Mouse (Mus musculus): ENCODE measurements around the gene Zbtb7a.
"Not testable (repeated sequence)": the region's sequence is repeated elsewhere in the genome, so short reads cannot be mapped to it uniquely, and the experiment has no call there.

The Zbtb7a gene

DNA sequence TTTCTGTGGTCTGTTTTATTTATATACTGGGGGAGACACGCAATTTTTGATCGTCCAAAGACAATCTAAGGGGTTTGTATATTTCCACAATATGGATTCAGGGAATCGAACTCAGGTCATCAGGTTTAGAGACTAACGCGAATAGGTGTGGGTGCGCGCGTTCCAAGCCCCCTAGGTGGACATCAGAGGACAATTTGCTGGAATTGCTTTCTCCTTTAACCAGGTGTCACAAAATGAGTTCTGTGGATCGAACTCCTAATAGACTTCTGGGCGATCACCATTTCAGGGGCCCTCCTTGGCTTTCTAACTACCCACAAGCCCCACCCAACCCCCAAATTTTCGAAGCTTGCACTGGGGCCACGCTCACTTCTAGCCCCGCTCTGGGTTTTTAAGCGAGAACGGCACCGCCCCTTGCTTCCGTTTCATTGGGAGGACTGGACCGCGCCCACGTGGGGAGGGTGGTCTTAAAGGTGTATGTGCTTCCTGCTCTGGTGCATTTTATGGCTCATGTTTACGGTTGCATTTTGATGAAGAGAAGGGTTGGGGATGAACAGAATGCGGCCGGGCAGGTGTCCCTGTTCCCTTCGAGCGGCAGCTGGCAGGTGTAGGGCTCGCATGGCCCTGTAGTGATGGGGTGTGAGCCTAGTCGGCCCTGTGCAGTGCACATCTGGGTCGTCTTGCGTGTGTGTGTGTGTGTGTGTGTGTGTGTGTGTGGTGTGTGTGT is 33.7 kb downstream of the Zbtb7a start:
- DNase-seq (ENCODE audit: low spot score in 2 of 2), result peak in 1 of 2 experiments; percentile 70

DNA sequence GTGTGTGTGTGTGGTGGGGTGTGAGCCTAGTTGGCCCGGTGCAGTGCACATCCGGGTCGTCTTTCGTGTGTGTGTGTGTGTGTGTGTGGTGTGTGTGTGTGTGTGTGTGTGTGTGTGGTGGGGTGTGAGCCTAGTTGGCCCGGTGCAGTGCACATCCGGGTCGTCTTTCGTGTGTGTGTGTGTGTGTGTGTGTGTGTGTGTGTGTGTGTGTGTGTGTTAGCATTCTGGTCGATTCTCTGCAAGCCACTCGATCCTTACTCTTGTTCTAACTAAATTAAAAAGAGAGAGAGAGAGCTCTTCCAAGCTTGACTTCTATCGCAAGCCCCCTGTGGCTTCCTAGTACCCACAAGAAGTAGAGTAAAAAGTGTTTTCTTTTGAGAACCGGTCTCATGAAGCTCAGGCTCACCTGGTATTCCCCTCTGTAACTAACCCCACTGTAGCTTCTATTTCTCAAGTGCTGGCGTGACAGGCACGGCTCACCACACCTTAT is 34.4 kb downstream of the Zbtb7a start:
- not testable (repeated sequence) for DNase-seq (ENCODE audit: low spot score in 2 of 2)

DNA sequence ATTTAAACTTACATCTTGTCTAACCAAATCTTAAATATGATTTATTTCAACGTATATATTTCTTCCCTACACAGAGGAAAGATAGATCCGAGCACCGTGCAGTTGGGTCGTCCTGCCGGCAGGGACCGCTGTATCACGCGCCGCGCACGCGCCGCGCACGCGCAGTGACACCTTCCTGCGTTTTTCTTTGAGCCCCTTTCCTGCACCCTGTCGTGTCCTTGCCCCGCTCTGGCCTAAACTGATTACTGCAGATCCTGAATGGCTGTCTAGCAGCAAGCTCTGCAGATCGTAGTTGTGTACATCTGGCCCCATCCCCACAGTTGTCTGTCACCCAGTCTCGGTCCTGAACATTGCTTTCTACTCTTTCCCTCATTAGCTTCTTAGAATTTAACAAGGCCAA is 38.1 kb downstream of the Zbtb7a start:
- DNase-seq (ENCODE audit: low spot score in 2 of 2), result peak in 1 of 2 experiments; percentile 82

DNA sequence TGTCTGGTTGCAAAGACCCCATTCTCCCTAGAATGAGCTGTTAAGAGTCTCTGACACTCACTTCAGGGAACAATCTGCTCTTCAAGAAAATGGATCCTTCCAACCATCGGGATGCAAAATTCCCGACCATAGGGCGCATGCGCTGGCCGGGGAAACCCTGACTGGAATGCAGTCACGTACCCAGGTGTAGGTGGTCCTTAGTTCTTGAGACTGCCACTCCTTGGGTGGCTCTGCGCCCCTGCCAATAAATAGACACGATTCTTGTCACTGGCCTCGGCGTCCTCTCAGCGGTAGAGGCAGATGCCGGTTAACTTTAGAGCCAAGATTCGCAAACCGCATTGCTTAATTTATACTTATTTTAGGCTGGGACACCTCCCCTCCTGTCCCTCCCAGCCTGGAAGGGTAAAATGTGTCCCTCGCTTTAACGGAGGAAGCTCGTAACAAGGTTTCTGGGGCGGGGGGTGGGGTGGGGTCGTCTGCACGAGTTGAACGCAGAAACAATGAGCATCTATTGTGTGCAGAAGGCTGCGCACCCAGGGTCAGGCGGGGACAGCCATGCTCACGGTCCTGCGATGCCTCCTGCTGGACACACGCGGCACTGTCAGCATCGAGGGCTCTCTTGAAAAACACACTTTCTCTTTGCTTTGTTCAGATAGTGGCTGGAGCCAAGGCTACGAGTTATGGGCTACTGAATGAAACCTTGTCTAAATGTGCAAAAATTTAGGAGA is 39.8 kb downstream of the Zbtb7a start:
- peak; percentile 83 to 85 for DNase-seq (ENCODE audit: low spot score in 2 of 2)

DNA sequence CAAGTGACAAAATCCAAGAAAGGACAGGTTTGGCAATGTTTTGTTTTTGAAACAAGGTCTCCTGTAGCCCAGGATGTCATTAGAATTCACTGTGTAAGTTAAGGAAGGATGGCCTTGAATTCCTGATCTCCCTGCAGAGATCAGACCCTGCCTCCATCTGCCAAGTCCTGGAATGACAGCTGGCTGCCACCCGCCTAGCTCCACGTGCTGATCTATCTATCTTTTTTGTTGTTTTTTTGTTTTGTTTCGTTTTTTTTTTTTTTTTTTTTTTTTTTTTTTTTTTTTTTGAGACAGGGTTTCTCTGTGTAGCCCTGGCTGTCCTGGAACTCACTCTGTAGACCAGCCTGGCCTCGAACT is 40.3 kb downstream of the Zbtb7a start:
- DNase-seq (ENCODE audit: low spot score in 2 of 2), result not testable (repeated sequence)

DNA sequence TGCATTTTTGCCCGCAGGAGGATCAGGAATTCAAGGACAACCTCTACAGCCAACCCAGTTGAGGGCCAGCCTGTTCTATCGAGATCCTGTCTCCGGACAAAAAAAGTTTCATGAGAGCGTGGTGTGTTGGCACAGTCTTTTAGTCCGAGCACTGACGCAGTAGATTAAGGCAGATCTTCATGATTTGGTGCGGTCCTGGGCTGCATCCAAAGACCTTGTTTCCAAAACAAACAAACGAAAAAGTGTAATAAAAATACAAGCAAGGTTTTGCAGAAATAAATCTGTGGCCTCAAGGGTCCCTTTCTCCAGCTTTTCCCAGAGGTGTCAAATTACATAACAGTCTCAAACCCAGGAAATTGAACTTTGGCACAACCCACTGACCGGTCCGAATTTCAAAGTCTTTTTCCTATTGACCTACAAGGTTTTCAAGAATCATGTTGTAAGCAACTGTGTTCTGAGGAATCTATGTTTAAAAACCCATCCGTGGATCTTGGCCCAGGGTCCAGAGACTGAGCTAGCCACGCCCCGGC is 41.0 kb downstream of the Zbtb7a start:
- no peak for DNase-seq (ENCODE audit: low spot score in 2 of 2)

DNA sequence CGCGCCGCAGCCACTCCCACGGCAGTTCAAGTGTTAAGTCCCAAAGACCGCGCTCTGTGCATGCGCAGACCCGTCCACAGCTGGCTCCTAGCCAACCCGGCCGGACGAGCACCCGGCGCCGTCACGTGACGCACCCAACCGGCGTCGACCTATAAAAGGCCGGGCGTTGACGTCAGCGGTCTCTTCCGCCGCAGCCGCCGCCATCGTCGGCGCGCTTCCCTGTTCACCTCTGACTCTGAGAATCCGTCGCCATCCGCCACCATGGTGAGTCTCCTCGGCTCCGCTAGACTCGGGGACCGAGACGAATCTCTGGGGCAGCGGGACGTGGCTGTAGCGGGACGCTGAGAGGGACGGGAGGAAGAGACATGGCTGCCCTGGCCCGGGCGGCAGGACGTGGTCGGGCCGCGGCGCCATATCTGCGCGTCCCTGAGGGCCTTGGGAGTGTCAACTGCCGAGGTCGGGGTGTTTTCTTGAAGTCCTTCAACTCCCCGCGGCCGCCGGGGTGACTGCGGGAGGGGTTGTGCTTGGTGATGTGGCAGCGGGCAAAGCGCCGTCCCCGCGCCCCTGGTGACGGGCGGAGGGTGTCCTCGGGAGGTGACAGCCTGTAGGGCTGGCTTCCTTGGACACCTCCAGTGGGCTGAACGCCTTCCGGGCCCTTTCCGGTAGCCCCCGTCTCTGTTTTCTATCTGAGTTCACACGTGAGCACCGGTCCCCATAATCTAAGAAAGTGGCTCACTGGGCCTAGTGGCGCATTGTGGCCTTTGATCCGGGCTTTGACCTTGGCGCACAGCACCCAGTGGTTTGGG is 41.6 kb downstream of the Zbtb7a start, which contains the start of gene Eef2:
Gene Eef2, plus strand, starts transcription at position 166 of the 806 bp plus-strand sequence.
- DNase-seq (ENCODE audit: low spot score in 2 of 2), result peak; percentile 96 to 99

DNA sequence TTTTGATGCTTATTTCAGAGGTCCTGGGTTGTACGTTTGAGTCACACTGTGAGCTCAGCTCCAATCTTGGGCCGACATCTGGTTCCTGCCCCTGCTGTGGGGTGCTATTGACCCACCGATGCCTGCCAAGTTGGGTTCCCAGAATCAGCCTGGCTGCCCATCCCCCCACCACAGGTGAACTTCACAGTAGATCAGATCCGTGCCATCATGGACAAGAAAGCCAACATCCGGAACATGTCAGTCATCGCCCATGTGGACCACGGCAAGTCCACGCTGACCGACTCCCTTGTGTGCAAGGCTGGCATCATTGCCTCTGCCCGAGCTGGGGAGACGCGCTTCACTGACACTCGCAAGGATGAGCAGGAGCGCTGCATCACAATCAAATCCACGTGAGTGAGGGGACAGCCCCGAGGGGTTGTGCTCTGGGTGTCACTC is 42.5 kb downstream of the Zbtb7a start:
- no peak for DNase-seq (ENCODE audit: low spot score in 2 of 2)

DNA sequence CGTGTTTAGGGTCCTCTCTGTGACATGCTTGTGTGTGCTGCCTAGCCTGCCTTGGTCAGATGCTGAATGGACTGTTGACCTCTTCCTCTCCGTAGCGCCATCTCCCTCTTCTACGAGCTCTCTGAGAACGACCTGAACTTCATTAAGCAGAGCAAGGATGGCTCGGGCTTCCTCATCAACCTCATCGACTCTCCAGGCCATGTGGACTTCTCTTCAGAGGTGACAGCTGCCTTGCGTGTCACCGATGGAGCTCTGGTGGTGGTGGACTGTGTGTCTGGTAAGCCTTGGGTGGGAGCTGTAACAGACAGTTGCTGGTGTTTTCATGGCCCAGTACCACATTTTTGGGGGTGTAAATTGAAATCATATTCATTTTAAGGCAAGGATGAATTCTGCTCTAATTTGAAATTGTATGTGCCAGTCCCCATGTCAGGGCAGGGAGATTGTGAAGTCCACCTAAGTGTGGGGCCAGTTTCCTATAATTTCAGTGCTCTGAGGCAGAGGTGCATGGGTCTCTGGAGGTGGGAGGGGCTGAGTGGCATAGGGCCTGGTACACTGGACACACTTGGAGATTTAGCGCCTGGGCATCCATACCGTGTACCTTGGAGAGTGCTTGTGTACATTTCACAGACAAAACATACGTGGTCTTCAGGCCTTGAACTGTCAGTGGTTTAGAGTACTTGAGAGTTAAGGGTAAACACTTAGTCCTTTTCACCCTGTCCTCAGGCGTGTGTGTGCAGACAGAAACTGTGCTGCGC is 43.1 kb downstream of the Zbtb7a start:
- no peak for DNase-seq (ENCODE audit: low spot score in 2 of 2)

DNA sequence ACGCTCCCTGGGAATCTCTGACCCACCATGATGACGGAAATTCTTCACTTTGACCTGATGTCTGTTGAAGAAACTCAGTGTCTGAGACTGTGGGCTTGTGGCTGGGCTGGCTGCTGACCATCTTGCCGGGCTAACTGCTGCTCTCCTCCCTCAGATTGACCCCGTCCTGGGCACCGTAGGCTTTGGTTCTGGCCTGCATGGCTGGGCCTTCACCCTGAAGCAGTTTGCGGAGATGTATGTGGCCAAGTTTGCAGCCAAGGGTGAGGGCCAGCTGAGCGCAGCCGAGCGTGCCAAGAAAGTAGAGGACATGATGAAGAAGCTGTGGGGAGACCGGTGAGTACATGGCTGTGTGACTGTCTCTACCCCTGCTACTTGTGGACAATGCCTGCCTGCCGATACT is 43.9 kb downstream of the Zbtb7a start:
- DNase-seq (ENCODE audit: low spot score in 2 of 2), result no peak

DNA sequence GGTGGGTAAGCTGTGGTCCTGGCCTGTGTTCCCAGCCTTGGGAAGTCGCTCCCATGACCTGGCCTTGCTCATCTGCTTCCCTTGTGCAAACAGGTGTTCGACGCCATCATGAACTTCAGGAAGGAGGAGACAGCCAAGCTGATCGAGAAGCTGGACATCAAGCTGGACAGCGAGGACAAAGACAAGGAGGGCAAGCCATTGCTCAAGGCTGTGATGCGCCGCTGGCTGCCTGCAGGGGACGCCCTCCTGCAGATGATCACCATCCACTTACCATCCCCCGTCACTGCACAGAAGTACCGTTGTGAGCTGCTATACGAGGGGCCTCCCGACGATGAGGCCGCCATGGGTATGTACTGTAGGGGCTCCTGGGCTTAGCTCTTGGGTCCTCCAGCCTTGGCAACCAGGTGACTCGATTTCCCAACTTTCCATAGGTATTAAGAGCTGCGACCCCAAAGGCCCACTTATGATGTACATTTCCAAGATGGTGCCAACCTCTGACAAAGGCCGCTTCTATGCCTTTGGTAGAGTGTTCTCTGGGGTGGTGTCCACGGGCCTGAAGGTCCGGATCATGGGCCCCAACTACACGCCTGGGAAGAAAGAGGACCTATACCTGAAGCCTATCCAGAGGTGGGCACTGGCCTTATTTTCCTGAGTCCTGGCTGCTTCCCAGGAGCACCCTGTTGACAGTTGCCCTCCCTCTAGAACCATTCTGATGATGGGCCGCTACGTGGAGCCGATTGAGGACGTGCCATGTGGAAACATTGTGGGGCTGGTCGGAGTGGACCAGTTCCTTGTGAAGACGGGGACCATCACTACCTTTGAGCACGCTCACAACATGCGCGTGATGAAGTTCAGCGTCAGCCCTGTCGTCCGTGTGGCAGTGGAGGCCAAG is 44.7 kb downstream of the Zbtb7a start:
- no peak for DNase-seq (ENCODE audit: low spot score in 2 of 2)

DNA sequence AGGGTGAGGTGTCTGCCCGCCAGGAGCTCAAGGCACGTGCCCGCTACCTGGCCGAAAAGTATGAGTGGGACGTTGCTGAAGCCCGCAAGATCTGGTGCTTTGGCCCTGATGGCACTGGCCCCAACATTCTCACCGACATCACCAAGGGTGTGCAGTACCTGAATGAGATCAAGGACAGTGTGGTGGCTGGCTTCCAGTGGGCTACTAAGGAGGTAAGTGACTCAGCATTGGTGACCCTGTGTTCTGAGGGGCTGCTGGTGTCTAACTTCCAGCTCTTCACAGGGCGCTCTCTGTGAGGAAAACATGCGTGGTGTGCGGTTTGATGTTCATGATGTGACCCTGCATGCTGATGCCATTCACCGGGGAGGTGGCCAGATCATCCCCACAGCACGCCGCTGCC is 45.9 kb downstream of the Zbtb7a start:
- no peak for DNase-seq (ENCODE audit: low spot score in 2 of 2)

DNA sequence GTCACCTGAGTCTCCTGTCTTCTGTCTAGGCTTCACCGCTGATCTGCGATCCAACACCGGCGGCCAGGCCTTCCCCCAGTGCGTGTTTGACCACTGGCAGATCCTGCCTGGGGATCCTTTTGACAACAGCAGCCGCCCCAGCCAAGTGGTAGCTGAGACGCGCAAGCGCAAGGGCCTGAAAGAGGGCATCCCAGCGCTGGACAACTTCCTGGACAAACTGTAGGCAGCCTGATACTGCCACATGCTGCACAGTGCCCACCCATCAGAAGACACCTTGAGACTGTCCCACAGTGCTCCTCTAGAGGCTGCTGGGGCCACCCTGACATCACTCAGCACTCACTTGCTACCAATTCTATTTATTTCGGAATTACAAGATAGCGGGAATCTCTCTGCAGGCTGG is 46.8 kb downstream of the Zbtb7a start:
- DNase-seq (ENCODE audit: low spot score in 2 of 2), result not testable (repeated sequence)

DNA sequence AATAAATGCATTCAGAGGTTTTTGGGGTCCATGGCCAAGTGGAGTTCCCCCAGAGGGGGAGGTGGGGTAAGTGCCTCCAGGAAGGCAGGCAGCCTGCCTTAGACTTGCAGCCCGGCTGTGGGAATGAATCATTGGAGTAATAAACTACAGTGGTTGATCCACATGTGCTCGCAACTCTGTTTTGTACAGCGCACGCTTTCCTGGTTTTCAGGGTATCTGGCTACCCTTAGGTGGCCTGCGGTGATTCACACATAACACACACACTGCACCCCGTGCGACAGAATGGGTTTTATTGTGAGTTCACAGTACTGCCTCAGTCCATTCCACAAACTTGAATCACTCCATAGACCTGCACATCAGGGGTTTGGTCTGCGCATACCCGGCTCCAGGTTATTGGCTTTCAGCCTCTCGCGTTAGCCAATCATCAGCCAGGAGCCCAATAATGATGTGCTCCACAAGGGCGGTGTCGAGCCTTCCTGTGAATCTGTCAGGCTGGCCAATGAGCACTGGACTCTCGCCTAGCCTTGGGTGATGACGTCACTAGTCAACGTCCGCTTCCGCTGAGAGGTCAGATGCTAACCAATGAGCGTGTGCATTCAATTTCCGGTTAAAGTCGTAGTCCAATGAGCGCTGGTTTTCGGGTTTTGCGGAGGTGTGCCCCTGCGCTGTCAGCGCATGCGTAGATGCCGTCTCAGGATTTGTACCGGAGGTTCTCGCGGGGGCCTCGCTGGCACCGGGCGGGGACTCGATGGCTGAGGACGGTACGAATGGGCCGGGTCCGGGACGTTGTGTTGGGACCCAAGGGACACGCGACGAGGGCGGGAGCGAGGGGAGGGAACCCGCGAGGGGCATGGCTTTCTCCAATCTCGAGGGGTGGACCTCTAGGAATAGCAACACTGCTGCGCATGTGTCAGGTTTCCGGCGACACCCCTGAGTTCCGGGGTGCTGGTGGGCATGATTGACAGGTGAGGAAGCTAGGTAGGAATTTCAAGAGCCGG is 47.6 kb downstream of the Zbtb7a start, which contains the start of gene Dapk3:
Gene Dapk3, plus strand, starts transcription at position 670 of the 998 bp plus-strand sequence.
- DNase-seq (ENCODE audit: low spot score in 2 of 2), result peak; percentile 97 to 99

DNA sequence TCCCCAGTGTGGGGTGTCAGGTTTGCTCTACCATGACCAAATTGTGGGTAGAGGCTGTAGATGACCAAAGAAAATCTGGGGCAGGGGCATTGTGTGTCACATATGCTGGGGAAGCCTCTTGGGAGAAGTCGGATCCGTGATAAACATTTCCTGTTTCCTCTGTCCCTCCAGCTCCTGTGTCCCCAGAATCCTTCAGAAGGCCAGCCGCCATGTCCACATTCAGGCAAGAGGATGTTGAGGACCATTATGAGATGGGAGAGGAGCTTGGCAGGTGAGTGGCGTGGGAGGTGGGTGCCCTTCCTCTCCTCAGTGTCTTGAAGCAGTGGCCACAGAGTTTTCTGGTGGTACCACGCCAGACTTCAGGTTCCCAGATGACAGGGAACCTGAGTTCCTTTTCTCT is 48.8 kb downstream of the Zbtb7a start, which contains the start of gene 4930442H23Rik:
Gene 4930442H23Rik, minus strand, starts transcription at position 45 of the 400 bp plus-strand sequence.
- DNase-seq (ENCODE audit: low spot score in 2 of 2), result no peak

DNA sequence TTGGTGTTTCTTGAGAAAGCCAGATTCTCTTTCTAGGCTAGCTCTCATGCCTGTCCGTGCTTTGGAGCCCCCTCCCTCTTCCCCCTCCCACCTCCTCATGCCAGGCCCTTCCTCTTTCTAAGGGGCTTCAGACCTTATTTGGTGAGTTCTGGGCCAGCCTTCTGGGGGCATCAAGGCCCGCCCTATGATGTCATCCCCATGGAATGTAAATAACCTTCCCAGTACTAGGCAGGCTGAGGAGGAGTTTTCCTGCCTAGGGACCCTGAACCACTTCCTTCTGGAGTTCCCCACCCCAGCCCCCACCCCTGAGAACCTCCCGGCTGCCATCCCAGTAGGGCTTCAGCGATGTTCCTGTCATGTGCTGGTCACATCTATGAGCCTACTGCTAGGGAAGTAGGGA is 49.7 kb downstream of the Zbtb7a start:
- DNase-seq (ENCODE audit: low spot score in 2 of 2), result no peak

DNA sequence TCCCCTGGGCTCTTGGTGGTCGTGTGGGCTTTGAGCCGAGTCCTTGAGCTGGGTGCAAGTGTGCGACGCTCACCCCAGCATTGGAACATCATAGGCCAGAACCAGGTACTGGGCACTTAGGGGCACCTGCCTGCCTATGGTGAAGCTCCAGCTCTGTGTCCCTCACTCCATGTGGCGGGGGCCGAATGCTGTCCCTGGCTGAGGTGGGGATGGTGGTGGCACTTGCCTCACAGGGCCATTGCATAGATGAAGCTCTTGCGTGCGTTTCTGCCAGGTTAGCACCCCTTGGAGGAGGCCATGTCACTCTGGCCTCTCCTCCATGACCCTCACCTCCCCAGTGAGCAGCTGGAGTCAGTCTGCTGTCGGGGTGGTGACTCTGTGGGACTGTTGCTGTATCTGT is 52.1 kb downstream of the Zbtb7a start:
- no peak for DNase-seq (ENCODE audit: low spot score in 2 of 2)

DNA sequence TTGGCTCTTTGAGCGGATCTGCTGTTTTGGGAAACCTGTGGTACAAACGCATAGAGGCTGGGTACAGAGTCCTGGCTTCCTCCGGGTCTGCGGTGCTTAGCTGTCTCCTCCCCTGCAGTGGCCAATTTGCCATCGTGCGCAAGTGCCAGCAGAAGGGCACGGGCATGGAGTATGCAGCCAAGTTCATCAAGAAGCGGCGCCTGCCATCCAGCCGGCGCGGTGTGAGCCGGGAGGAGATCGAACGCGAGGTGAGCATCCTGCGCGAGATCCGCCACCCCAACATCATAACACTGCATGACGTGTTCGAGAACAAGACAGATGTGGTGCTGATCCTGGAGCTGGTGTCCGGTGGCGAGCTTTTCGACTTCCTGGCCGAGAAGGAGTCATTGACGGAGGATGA is 54.8 kb downstream of the Zbtb7a start:
- DNase-seq (ENCODE audit: low spot score in 2 of 2), result no peak
